Mouse (Mus musculus): Measurements from ENCODE around the gene Gpr18.

GRCm38 (mm10) chr14:121937601-121938255 is 22.1 kb upstream of the Gpr18 start:
- no peak for TF ChIP-seq CTCF (IDR thresholded peaks at IDR 0.05; ENCODE audit: low read depth)
- no peak for TF ChIP-seq EP300 (IDR thresholded peaks at IDR 0.05; ENCODE audit: low read depth)

Data from liver, postnatal 0 days (tissue).